Mouse (Mus musculus) layer of hippocampus, postnatal 14 days (tissue): ENCODE results near the gene Atad1. TPM values are rescaled to one million over a fixed set of nuclear protein-coding genes. Genes with fewer than 3 reads are reported as not detected.

Experiments
- DNase-seq, 2 experiments: peaks; one replicate each; pipeline ENCODE4 v3.0.0; 2021 to 2022; ENCODE audit warnings: low spot score in 2 of 2, mixed read lengths in 1 of 2
- total RNA-seq, 2 experiments: library from RNA; stranded (reverse); gene quantifications; 2 replicates each; pipeline ENCODE4 v1.2.3; 2021

Atad1 gene
- total RNA-seq, 2 experiments from 2014 or later = 95.6 to 110 TPM

DNA sequence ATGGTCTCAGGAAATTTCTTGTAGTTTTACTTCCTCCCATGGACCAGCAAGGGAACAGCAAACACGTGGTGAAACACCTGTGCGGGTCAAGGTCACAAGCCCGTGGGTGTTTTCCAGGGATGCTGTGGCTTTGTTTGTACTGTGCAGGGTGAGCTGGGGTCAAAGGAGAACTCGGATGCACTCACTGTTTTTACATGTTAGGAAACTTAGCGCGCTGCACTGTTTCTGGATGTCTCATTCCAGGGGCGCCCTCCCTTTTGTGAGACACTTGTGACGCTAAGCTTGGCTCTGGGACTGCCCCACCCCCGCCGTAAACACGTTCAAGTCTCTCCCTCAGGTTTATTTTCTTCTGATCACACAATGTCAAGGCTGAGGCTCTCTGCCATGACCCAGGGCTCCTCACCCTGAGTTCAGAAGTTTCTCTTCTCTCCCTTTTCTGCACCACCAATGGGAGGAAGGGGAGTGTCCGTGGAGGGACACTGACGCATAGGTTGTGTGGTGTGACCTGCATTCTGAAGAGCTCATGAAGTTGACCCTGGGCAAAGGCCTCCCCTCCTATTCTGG lies 112.7 kb downstream of the Atad1 start:
- no peak for DNase-seq

DNA sequence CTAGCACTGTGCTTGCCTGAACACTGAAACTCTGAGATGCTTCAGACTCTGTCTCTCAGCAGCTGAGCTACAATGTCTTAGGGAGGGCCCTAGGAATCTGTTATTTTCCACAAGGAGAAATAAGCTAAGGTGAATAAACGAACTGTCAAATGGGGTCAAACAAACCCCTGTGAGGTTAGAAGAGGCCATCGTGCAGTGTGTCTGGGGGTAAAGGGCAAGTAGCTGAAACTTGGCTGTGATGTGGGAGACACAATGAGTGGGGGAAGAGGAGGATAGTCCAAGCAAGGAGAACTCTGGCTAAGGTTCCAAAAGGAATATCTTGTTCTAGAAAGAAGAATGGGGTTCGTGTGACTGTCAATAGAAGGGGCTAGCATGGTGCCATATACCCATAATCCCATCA lies 117.4 kb downstream of the Atad1 start:
- DNase-seq = no peak

Other genes with a start within 250 kb of the Atad1 start
- gene Papss2, start 144.0 kb downstream of the Atad1 start, total RNA-seq = 1 to 10 TPM; 7.3 to 8.4 TPM
- gene Pten, start 17.7 kb upstream of the Atad1 start, total RNA-seq = 100 to 1,000 TPM; 114 to 125 TPM